Mouse (Mus musculus) hindbrain, embryonic 14.5 days (tissue): ENCODE measurements around the gene Ttc9. TPM values are rescaled to one million over a fixed set of nuclear protein-coding genes. Genes with fewer than 3 reads are reported as not detected.

Experiments used
- ATAC-seq: fragments of 200-750 bp; cut with Nextera tagmentation; 2 replicates; pipeline ENCODE4 v1.8.0; 2017; ENCODE audit warnings: moderate number of reproducible peaks, mild to moderate bottlenecking, moderate TSS enrichment, moderate library complexity; ENCODE audit not compliant: low FRiP score
- DNase-seq: peaks from one replicate; pipeline ENCODE4 v3.0.0-alpha.2; 2015; ENCODE audit warnings: low spot score
- H3K27ac ChIP-seq: fragments of 300-500 bp; sonication (generic); 2 replicates; pipeline ENCODE4 v1.5.1; 2014; ENCODE audit warnings: mild to moderate bottlenecking, moderate library complexity
- H3K27me3 ChIP-seq: fragments of 300-500 bp; sonication (generic); 2 replicates; pipeline ENCODE4 v1.6.1; 2014; ENCODE audit warnings: mild to moderate bottlenecking, low read length, mixed read lengths; ENCODE audit not compliant: control insufficient read depth, insufficient read depth
- H3K36me3 ChIP-seq: fragments of 300-500 bp; sonication (generic); replicated peaks from 2 replicates; pipeline ENCODE4 v1.6.1; 2014; ENCODE audit not compliant: control insufficient read depth, insufficient read depth
- H3K4me1 ChIP-seq: fragments of 300-500 bp; sonication (generic); replicated peaks from 2 replicates; pipeline ENCODE4 v1.6.1; 2014; ENCODE audit warnings: antibody characterized with exemption, low read length, mixed read lengths; ENCODE audit not compliant: control insufficient read depth, insufficient read depth
- H3K4me2 ChIP-seq: fragments of 300-500 bp; sonication (generic); replicated peaks from 2 replicates; pipeline ENCODE4 v1.6.1; 2014; ENCODE audit warnings: mild to moderate bottlenecking, moderate library complexity
- H3K4me3 ChIP-seq: fragments of 300-500 bp; sonication (generic); replicated peaks from 2 replicates; pipeline ENCODE4 v1.5.1; 2014; ENCODE audit warnings: mild to moderate bottlenecking, low read length
- H3K9ac ChIP-seq: fragments of 300-500 bp; sonication (generic); 2 replicates; pipeline ENCODE4 v1.6.1; 2014
- H3K9me3 ChIP-seq: fragments of 300-500 bp; sonication (generic); 2 replicates; pipeline ENCODE4 v1.6.1; 2016; ENCODE audit warnings: low read length; ENCODE audit not compliant: control insufficient read depth
- WGBS: fragments of 180-500 bp; shearing (Covaris S2); extraction: QIAGEN DNeasy Blood & Tissue Kit; methylation state at CpG from one replicate; pipeline ENCODE4 v1.1.7; 2014; 5-methylcytosine and 5-hydroxymethylcytosine counted together
- polyA plus RNA-seq: library from polyadenylated mRNA; unstranded; fragments of >200 nt; fragmentation: Nextera tagmentation; extraction: Ambion mirVana; gene quantifications from 2 replicates; pipeline ENCODE4 v1.2.1, GENCODE M21; 2014

Ttc9 gene
- polyA plus RNA-seq = 13.0 and 17.5 TPM in 2 replicates

DNA sequence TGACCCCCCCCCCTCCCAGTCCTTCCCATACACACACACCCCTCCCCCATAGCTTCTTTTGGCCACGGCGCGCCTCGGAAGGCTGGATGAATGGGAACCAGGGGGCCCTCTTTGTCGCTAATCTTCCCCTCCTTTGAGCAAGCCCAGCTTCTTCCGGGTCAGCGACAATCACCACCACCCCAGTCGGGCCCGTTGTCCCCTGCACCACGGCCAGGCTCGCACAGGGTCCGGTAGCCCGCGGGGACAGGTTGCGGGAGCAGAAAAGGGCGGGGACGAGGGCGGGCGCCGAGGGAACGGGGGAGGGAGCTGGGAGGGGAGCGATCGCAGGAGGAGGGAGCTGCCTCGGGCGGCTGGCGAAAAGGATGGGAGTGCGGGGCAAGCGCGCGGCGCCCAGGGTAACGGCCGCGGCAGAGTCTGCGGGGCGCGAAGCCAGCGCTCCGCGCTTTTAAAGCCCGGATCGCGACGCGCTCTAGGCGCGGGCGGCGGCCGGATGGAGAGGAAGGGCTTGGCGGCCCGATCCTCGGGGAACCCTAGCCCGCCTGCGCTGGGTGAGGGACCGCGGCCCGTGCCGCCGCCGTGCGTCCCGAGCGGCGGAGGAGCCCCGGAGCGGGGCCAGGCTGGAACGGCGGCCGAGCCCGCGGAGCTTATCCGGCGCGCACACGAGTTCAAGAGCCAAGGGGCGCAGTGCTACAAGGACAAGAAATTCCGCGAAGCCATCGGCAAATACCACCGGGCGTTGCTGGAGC is at the start of gene Ttc9:
Gene Ttc9 (plus strand): TSS at position 335 of the 746 bp plus-strand sequence.
- WGBS = under 1% methylated on average over 74 of the region's 82 CpGs
- peak; percentile 84 for ATAC-seq

GRCm38 (mm10) chr12:81594902-81595671 is 36.0 kb upstream of the Ttc9 start, which contains the start of gene Med6:
TSS of gene Med6 (minus strand) at chr12:81595008.
- no peaks in the 10 kb centered on the region for H3K27me3 ChIP-seq
- H3K9me3 ChIP-seq = no peaks in the 10 kb centered on the region
- peaks cover 8% of the 10 kb centered on the region for H3K4me1 ChIP-seq
- H3K27ac ChIP-seq = peak within 1 kb of the TSS; percentile 64
- peak within 1 kb of the TSS; percentile 86 for H3K9ac ChIP-seq
- ATAC-seq (peak; percentile 99), DNase-seq (peak; percentile 99)
- peak within 1 kb of the TSS; percentile 94 for H3K4me3 ChIP-seq
- 4% methylated on average over 36 of the region's 36 CpGs for WGBS
- peak within 1 kb of the TSS; percentile 76 for H3K4me2 ChIP-seq
- peaks cover 12% of the 10 kb centered on the region for H3K36me3 ChIP-seq

More for the DNA sequence above, at the start of gene Ttc9:
- Histone ChIP-seq H3K4me3 (peak within 1 kb of the TSS; percentile 56), H3K9me3 (no peaks in the 10 kb centered on the region), H3K27ac (peak within 1 kb of the TSS; percentile 95), H3K4me1 (peaks cover 15% of the 10 kb centered on the region), H3K4me2 (peak within 1 kb of the TSS; percentile 65), H3K9ac (peak within 1 kb of the TSS; percentile 87), H3K36me3 (no peaks in the 10 kb centered on the region), H3K27me3 (no peaks in the 10 kb centered on the region)
- peak; percentile 55 for DNase-seq

DNA sequence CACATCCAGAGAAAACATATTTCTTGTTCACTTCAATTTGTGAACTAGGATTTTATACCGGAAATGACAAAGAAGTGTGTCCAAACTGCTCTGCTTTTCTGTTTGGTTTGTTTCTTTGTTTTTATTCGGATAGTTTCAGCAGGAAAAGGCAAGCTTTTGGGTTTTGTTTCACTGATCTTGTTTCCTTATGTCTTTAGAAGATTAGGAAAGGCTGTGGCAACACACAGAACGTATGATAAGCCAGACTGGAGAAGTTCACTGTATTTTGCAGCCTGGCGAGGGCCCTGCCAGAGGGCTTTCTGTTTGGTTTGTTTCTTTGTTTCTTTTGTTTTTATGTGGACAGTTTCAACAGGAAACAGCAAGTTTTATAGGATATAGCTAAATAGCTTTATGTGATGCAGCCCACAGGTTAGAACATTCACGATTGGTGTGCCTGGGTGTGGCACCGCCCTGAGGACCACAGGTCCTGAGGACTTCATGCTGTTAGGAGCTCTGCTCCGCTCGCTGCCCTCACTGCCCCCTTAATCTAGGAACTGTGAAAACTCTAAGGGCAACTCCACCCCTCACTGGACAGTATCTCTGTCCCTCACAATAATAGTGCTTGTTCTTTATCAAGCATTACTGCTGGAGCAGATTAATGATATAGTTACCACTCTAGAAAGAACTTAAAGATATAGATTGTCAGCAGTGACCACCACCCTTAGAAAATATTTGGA is 34.3 kb upstream of the Ttc9 start:
- H3K9me3 ChIP-seq = no peaks in the 10 kb centered on the region
- H3K27me3 ChIP-seq = no peaks in the 10 kb centered on the region
- H3K9ac ChIP-seq = no peak overlapping the region
- ATAC-seq (no peak), DNase-seq (no peak)
- no peak overlapping the region for H3K4me2 ChIP-seq
- 85% methylated on average over 8 of the region's 8 CpGs for WGBS
- peaks cover 8% of the 10 kb centered on the region for H3K4me1 ChIP-seq
- no peak overlapping the region for H3K4me3 ChIP-seq
- no peaks in the 10 kb centered on the region for H3K36me3 ChIP-seq
- H3K27ac ChIP-seq = no peak overlapping the region

DNA sequence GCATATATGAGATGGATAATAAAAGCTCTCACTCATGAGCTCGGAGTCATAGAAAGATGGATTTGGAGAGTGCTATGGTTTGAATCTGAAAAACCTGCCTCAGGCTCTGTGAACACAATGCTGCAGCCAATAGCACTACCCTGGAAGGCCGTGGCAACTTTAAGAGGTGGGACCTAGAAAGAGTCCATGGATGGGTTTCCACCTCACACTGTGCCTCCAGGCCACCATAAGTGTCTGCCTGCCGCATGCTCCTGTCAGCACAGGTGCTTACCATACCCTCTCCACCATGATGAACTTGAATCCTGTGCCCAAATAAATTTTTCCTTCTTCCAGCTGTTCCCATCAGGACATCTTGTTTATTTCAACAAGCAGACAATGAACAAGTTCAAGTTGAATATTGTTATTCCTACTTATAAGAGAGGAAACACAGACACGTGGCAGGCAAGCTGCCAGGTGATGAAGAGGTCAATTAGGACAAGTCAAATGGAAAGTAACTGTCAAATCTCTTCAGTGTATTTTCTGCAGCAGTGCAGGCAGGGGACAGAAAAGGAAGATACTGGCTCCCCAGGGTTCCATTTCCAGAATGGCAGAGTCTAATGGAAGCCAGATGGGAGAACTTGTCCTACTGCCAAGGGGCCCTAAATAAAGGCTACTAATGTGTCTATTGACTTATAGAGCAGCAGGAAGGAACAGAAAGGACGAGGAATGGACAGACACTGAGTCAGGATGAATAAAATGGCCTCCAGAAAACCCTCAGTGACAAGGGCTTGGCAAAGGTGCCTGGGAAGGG is 25.9 kb upstream of the Ttc9 start:
- H3K4me1 ChIP-seq = no peaks in the 10 kb centered on the region
- H3K27me3 ChIP-seq = no peaks in the 10 kb centered on the region
- DNase-seq (no peak), ATAC-seq (no peak)
- H3K4me2 ChIP-seq = no peak overlapping the region
- no peaks in the 10 kb centered on the region for H3K36me3 ChIP-seq
- H3K27ac ChIP-seq = no peak overlapping the region
- no peak overlapping the region for H3K9ac ChIP-seq
- WGBS = 59% methylated on average over 5 of the region's 5 CpGs
- H3K9me3 ChIP-seq = no peaks in the 10 kb centered on the region
- no peak overlapping the region for H3K4me3 ChIP-seq

- DNase-seq (no peak), ATAC-seq (no peak)
- H3K4me1 ChIP-seq = no peaks in the 10 kb centered on the region
- H3K36me3 ChIP-seq = no peaks in the 10 kb centered on the region
- H3K4me3 ChIP-seq = no peak overlapping the region
- H3K4me2 ChIP-seq = no peak overlapping the region
- H3K27ac ChIP-seq = no peak overlapping the region
- no peak overlapping the region for H3K9ac ChIP-seq
- no peaks in the 10 kb centered on the region for H3K27me3 ChIP-seq
- H3K9me3 ChIP-seq = no peaks in the 10 kb centered on the region
Measured at GRCm38 (mm10) chr12:81609445-81609844, 21.6 kb upstream of the Ttc9 start.

DNA sequence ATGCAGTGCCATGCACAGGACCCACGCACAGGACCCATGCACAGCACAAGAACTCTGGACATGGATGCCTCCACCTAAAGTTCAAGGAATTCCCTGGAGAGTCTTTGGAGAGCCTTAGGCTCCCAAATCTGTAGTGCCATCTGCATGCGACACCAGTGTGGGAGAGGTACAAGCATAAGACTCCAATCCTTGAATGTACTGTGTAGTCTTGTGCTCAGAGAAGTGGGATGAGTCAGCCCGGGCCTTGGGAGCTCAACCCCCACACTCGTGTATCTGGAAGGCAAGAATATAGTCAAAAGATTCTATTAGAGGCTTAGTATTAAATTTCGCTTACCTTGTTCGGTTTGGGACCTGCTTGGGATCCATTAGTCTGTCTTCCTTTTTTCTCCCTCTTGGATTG is 15.2 kb upstream of the Ttc9 start:
- no peaks in the 10 kb centered on the region for H3K9me3 ChIP-seq
- ATAC-seq = no peak
- H3K4me2 ChIP-seq = no peak overlapping the region
- 88% methylated on average over 6 of the region's 6 CpGs for WGBS
- H3K27me3 ChIP-seq = no peaks in the 10 kb centered on the region
- no peak for DNase-seq
- H3K27ac ChIP-seq = no peak overlapping the region
- no peaks in the 10 kb centered on the region for H3K4me1 ChIP-seq
- no peaks in the 10 kb centered on the region for H3K36me3 ChIP-seq
- H3K9ac ChIP-seq = no peak overlapping the region
- H3K4me3 ChIP-seq = no peak overlapping the region

- Histone ChIP-seq H3K4me3 (no peak overlapping the region), H3K9ac (no peak overlapping the region)
- WGBS = 66% methylated on average over 7 of the region's 7 CpGs
Measured at GRCm38 (mm10) chr12:81616980-81617379, 14.1 kb upstream of the Ttc9 start.

DNA sequence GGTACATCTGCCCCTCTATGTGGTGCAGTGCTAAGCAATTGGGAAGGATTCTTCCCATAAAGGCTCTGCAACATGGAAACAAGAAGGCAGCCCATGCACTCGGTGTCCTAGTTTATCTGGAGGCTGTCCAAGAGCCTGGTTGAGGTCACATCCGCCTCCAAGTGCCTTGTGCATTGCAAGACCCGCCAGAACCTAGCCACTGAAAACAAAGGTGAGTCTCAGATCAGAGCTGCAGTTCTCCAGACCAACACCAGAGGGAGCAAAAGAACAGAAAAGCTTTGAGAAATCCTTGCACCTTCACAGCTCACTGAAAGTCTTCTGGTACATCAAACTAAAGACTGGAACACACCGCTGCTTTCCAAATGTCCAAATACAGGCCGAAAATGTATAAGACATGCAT is 11.7 kb upstream of the Ttc9 start:
- no peak for ATAC-seq
- H3K36me3 ChIP-seq = no peaks in the 10 kb centered on the region

More at GRCm38 (mm10) chr12:81616980-81617379, 14.1 kb upstream of the Ttc9 start:
- Histone ChIP-seq H3K36me3 (no peaks in the 10 kb centered on the region), H3K4me1 (no peaks in the 10 kb centered on the region), H3K9me3 (no peaks in the 10 kb centered on the region), H3K27me3 (no peaks in the 10 kb centered on the region), H3K4me2 (no peak overlapping the region), H3K27ac (no peak overlapping the region)
- ATAC-seq (no peak), DNase-seq (no peak)

More for the DNA sequence above, 11.7 kb upstream of the Ttc9 start:
- Histone ChIP-seq H3K4me1 (no peaks in the 10 kb centered on the region), H3K4me2 (no peak overlapping the region), H3K9ac (no peak overlapping the region), H3K4me3 (no peak overlapping the region), H3K27me3 (no peaks in the 10 kb centered on the region), H3K9me3 (no peaks in the 10 kb centered on the region), H3K27ac (no peak overlapping the region)
- WGBS = 19% methylated on average over 5 of the region's 5 CpGs
- peak; percentile 93 for DNase-seq
